Mouse (Mus musculus) ES-E14 (cell line): ENCODE measurements around the gene Camk2n1. TPM values are rescaled to one million over a fixed set of nuclear protein-coding genes. Genes with fewer than 3 reads are reported as not detected.
"Not testable (repeated sequence)": the region's sequence is repeated elsewhere in the genome, so short reads cannot be mapped to it uniquely, and the experiment has no call there.

Source experiments
- DNase-seq: peaks from one replicate; pipeline ENCODE4 v3.0.0-alpha.2; 2013; ENCODE audit warnings: low read depth, low spot score
- H3K27ac ChIP-seq: 2 replicates; pipeline ENCODE4 v1.5.1; 2012; ENCODE audit warnings: low read depth, mild to moderate bottlenecking, low read length, moderate library complexity, mixed read lengths; ENCODE audit not compliant: poor library complexity, insufficient read depth, severe bottlenecking
- H3K36me3 ChIP-seq: 2 replicates; pipeline ENCODE4 v1.6.1; 2012; ENCODE audit warnings: mild to moderate bottlenecking, low read length, moderate library complexity, mixed read lengths; ENCODE audit not compliant: control insufficient read depth, poor library complexity, insufficient read depth, severe bottlenecking
- H3K4me1 ChIP-seq, 2 experiments: fragments of 150-350 bp in 1 of 2; sonication (generic) in 1 of 2; 2 replicates each; pipeline ENCODE4 v1.6.1; 2012; ENCODE audit warnings: low read length in 2 of 2, mild to moderate bottlenecking in 1 of 2, mixed read lengths in 1 of 2; ENCODE audit not compliant: control insufficient read depth in 2 of 2, insufficient read depth in 2 of 2, poor library complexity in 1 of 2
- H3K4me3 ChIP-seq, 2 experiments: fragments of 150-350 bp in 1 of 2; sonication (generic) in 1 of 2; 2 replicates each; pipeline ENCODE4 v1.5.1; 2012; ENCODE audit warnings: low read length in 2 of 2, low read depth in 1 of 2, mild to moderate bottlenecking in 1 of 2, mixed read lengths in 1 of 2; ENCODE audit not compliant: insufficient read depth in 1 of 2, poor library complexity in 1 of 2, severe bottlenecking in 1 of 2
- H3K9ac ChIP-seq: 2 replicates; pipeline ENCODE4 v1.6.1; 2012; ENCODE audit warnings: low read depth, mild to moderate bottlenecking, low read length, mixed read lengths; ENCODE audit not compliant: poor library complexity, insufficient read depth, severe bottlenecking
- H3K9me3 ChIP-seq: fragments of 150-350 bp; sonication (generic); 2 replicates; pipeline ENCODE4 v1.6.1; 2012; ENCODE audit warnings: low read depth, mild to moderate bottlenecking, low read length; ENCODE audit not compliant: control insufficient read depth, insufficient read depth
- CHD2 ChIP-seq: IDR thresholded peaks from 2 replicates; pipeline ENCODE4 v1.6.1; 2014; ENCODE audit warnings: mild to moderate bottlenecking, low read depth, low read length, inconsistent platforms
- HCFC1 ChIP-seq: IDR thresholded peaks from 2 replicates; pipeline ENCODE4 v1.6.1; 2012; ENCODE audit warnings: low read length, inconsistent platforms, borderline replicate concordance; ENCODE audit not compliant: insufficient read depth
- MAFK ChIP-seq: IDR thresholded peaks from 2 replicates; pipeline ENCODE4 v1.6.1; 2014; ENCODE audit warnings: mild to moderate bottlenecking, low read depth, low read length, inconsistent platforms; ENCODE audit not compliant: insufficient read depth
- ZC3H11A ChIP-seq: IDR thresholded peaks from 2 replicates; pipeline ENCODE4 v1.6.1; 2012; ENCODE audit warnings: low read depth, mild to moderate bottlenecking, inconsistent platforms, low read length, borderline replicate concordance
- ZNF384 ChIP-seq: IDR thresholded peaks from 2 replicates; pipeline ENCODE4 v1.6.1; 2012; ENCODE audit warnings: low read depth, low read length, inconsistent platforms
- in situ Hi-C, 2 experiments: fragments of 600-800 bp; cut with MboI; formaldehyde crosslinking; loops; one replicate each; pipeline ENCODE4 v1.15.1; 2025; ENCODE audit warnings: low sequenced_read_pairs in 2 of 2, inconsistent platforms in 1 of 2; ENCODE audit not compliant: unreplicated experiment in 2 of 2
- total RNA-seq: library from RNA; depleted of rRNA; stranded (reverse); fragments of 300-350 nt; gene quantifications from 2 replicates; pipeline ENCODE4 v1.2.3, GENCODE M21; 2012

Camk2n1 gene
- total RNA-seq, 1 experiment = 1.4 TPM

DNA sequence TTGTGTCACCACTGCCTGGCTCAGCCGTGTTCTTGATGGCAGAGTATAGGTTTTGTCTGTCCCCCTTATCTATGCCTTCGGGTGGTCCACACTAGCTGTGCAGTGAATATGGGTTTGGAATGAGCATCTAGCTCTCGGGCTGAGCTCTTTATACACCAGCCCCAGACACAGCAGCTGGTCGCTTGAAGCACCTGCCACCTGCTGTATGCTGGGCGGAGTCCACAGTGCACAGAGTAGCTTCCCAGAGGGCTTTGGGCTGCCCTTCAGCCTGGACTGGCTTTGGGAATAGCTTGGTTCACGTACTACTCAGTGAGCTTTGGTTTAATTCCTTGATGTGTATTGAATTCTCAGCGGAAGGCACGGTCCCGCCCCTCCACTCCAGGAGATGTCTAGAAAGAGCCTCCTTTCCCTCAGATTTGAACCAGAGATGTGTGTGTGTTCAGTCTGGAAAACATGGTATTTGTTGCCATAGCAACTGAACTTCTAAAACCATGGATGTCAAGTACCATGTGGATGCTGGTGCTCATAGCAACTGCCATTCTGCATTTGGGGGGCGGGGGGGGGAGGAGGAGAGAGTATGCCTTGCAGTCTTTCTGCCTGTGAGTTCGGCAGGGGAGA is 35.7 kb upstream of the Camk2n1 start:
- Histone ChIP-seq H3K27ac (no peak overlapping the region; the same call in 1 of the 2 replicates), H3K9ac (no peak overlapping the region), H3K9me3 (no peaks in the 10 kb centered on the region), H3K36me3 (no peaks in the 10 kb centered on the region), H3K4me1 (peaks cover 5 to 34% of the 10 kb centered on the region in 2 experiments), H3K4me3 (no peak overlapping the region)
- DNase-seq = no peak
- TF ChIP-seq ZC3H11A (no peak), ZNF384 (no peak), HCFC1 (no peak), CHD2 (no peak), MAFK (no peak)
- in situ Hi-C loops = no loop called here

DNA sequence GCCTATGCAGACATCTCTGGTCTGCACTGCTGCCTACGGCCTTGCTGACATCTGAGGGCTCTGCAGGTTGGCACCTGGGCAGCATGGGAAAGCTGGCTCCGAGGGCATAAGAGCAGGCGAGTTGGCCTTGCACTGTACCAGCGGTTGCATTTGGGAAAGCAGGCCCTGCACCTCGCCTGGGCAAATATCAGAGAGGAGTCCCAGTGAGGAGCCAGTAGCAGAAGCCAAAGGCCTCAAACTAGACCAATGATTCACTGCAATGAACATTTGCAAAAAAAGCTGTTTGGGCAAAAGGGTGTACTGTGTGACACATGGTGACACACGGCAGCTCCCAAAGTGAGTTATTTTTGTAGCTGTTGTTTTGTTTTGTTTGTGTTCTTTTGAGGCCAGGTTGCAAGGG is 29.1 kb upstream of the Camk2n1 start:
- TF ChIP-seq MAFK (no peak), ZC3H11A (no peak), CHD2 (no peak), ZNF384 (no peak), HCFC1 (no peak)
- in situ Hi-C loops = loop anchor here in 1 of 2 experiments (10.0 kb wide), 1 partner anchor 100 kb away; the partner anchor contains the start of gene Pink1
- H3K9ac ChIP-seq = no peak overlapping the region

DNA sequence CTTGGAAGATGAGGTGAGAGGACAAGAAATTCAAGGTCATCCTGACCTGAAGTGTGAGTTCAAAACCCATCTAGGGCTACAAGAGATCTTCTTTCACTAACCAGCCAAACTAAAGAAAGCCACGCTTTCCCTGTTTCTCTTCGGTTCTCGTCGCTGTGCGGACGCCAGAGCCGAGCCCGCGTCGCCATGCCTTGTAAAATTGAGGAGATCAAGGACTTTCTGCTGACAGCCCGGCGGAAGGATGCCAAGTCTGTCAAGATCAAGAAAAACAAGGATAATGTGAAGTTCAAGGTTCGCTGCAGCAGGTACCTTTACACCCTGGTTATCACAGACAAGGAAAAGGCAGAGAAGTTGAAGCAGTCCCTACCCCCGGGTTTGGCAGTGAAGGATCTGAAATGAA is 28.5 kb upstream of the Camk2n1 start:
- in situ Hi-C loops = loop anchor here in 1 of 2 experiments (10.0 kb wide), 1 partner anchor 101 kb away; the partner anchor contains the start of gene Pink1

More for the DNA sequence above, 29.1 kb upstream of the Camk2n1 start:
- 0 out of 4 replicates have a peak, but pooled peaks cover 0 to 4% of the 10 kb centered on the region in 2 experiments for H3K4me1 ChIP-seq
- H3K27ac ChIP-seq = no peak overlapping the region
- H3K4me3 ChIP-seq = no peak overlapping the region
- DNase-seq = no peak
- H3K36me3 ChIP-seq = no peaks in the 10 kb centered on the region
- no peaks in the 10 kb centered on the region for H3K9me3 ChIP-seq

DNA sequence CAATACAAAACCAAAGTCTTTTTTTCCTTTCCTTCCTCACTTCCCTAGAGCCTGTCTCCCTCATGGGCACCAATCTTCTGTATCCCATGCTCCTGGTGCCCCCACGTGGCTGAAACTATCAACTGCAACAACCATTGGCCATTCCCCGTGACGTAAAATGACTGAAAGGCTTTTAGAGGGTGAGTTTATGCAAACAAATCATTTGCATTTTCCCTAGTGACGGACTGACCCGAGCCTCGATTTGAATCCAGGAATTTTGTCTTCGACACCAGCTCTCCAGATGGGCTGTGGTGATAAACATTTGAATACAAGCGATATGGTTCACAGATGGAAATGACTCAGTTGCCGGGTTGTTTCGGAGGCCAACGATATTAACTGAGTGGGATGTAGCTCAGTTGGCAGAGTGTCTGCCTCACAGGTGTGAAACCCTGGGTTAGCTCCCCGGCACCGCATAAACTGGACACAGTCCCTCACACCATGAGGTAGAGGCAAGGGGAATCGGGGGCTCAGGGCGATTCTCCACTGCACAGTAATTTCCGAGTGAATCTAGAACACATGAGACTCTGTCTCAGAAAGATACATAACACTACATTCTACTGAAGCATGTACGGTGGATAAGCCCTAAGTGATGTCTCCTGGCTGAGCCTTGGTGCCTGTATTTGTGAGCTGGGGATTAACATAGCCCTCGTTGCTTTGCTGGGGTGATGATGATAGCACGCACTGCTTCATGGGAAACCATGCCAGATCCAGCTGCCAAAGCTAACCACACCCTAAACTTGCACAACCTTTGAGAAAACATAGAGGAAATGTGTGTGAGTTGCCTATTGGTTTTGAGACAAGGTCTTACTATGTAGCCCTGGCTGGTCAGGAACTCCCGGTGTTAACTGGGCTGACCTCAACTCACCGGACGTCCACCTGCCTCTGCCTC is 27.1 kb upstream of the Camk2n1 start:
- H3K27ac ChIP-seq = no peak overlapping the region
- no peak overlapping the region for H3K9ac ChIP-seq
- no peak for DNase-seq
- no peak for TF ChIP-seq MAFK
- TF ChIP-seq ZC3H11A = peak; percentile 85
- 0 out of 2 replicates have a peak, but pooled peaks have one; percentile 28 for TF ChIP-seq HCFC1
- in situ Hi-C loops = loop anchor here in 1 of 2 experiments (10.0 kb wide), 1 partner anchor 102 kb away; the partner anchor contains the start of gene Pink1
- H3K4me1 ChIP-seq = 0 out of 4 replicates have a peak, but pooled peaks cover 0 to 4% of the 10 kb centered on the region in 2 experiments
- no peak overlapping the region for H3K4me3 ChIP-seq
- H3K36me3 ChIP-seq = no peaks in the 10 kb centered on the region
- no peaks in the 10 kb centered on the region for H3K9me3 ChIP-seq

More for the DNA sequence above, 28.5 kb upstream of the Camk2n1 start:
- not testable (repeated sequence) for H3K9ac ChIP-seq, H3K9me3 ChIP-seq, DNase-seq, H3K4me3 ChIP-seq, H3K27ac ChIP-seq, H3K36me3 ChIP-seq, H3K4me1 ChIP-seq
